Mouse (Mus musculus) kidney, postnatal 0 days (tissue): ENCODE results near the gene Hcar1. TPM values are rescaled to one million over a fixed set of nuclear protein-coding genes. Genes with fewer than 3 reads are reported as not detected.
A peak's percentile ranks its signal among the peaks of the same experiment; 100 is the strongest.

Experiments used
- ATAC-seq: fragments of 200-750 bp; cut with Nextera tagmentation; replicated peaks from 2 replicates; pipeline ENCODE4 v1.8.0; 2017; ENCODE audit warnings: low read depth, moderate number of reproducible peaks, moderate TSS enrichment, moderate library complexity; ENCODE audit not compliant: low FRiP score
- DNase-seq: peaks from one replicate; pipeline ENCODE4 v3.0.0-alpha.2; 2016; ENCODE audit warnings: low spot score
- H3K27ac ChIP-seq: fragments of 300-500 bp; sonication (generic); 2 replicates; pipeline ENCODE4 v1.5.1; 2014; ENCODE audit warnings: mild to moderate bottlenecking
- H3K27me3 ChIP-seq: fragments of 300-500 bp; sonication (generic); 2 replicates; pipeline ENCODE4 v1.6.1; 2014; ENCODE audit warnings: low read length, mixed read lengths; ENCODE audit not compliant: insufficient read depth
- H3K36me3 ChIP-seq: fragments of 300-500 bp; sonication (generic); 2 replicates; pipeline ENCODE4 v1.6.1; 2014; ENCODE audit warnings: low read length, mixed read lengths; ENCODE audit not compliant: insufficient read depth
- H3K4me1 ChIP-seq: fragments of 300-500 bp; sonication (generic); replicated peaks from 2 replicates; pipeline ENCODE4 v1.6.1; 2014; ENCODE audit warnings: antibody characterized with exemption, low read length, mixed read lengths; ENCODE audit not compliant: insufficient read depth
- H3K4me2 ChIP-seq: fragments of 300-500 bp; sonication (generic); 2 replicates; pipeline ENCODE4 v1.6.1; 2014; ENCODE audit warnings: mild to moderate bottlenecking, low read length, moderate library complexity, mixed read lengths
- H3K4me3 ChIP-seq: fragments of 300-500 bp; sonication (generic); replicated peaks from 2 replicates; pipeline ENCODE4 v1.5.1; 2014; ENCODE audit warnings: low read depth, low read length
- H3K9ac ChIP-seq: fragments of 300-500 bp; sonication (generic); 2 replicates; pipeline ENCODE4 v1.6.1; 2014; ENCODE audit warnings: low read depth, low read length
- H3K9me3 ChIP-seq: fragments of 300-500 bp; sonication (generic); replicated peaks from 2 replicates; pipeline ENCODE4 v1.6.1; 2016; ENCODE audit warnings: low read length, inconsistent platforms, mixed read lengths
- CTCF ChIP-seq: IDR thresholded peaks from 2 replicates; pipeline ENCODE4 v1.5.1; 2016; ENCODE audit warnings: antibody characterized with exemption, low read depth, mild to moderate bottlenecking, moderate library complexity
- WGBS: fragments of 180-500 bp; shearing (Covaris S2); extraction: QIAGEN DNeasy Blood & Tissue Kit; methylation state at CpG from one replicate; pipeline ENCODE4 v1.1.7; 2014; 5-methylcytosine and 5-hydroxymethylcytosine counted together
- polyA plus RNA-seq: library from polyadenylated mRNA; unstranded; fragments of >200 nt; fragmentation: Nextera tagmentation; extraction: Ambion mirVana; gene quantifications from 2 replicates; pipeline ENCODE4 v1.2.1, GENCODE M21; 2015

Gene Hcar1
- polyA plus RNA-seq, 1 experiment from 2014 or later: 3.6 TPM

DNA sequence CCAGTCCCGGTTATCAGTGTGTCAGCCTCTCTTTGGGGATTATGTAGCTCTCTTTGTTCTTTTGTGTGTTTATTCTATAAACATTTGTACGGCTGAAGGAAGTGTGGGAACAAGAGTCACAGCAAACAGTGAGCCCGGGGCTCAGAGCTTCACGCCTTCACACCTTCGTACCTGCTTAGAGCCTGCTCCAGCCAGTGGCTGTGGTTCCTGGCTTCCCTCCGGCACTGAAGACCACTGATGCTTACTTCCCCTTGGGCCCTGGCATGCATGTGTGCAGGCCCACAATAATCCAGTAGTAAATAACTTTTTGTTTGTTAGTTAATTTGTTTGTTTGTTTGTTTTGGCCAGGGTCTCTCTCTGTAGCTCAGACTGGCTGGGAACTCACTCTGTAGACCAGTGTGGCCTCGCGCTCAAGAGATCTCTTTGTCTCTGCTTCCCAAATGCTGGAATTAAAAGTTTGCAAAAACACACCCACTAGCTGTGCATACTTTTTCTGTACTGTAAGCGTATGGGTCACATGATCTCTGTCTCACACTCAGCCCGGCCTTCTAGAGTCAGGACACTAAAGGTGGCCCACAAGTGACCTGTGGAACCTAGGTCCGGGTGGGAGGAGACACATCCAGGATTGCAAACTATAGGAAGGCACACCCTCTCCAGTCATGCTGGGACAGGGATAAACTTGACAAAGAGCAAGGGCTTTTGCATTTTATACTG, 37.4 kb downstream of the Hcar1 start:
- 51% methylated on average over 11 of the region's 11 CpGs for WGBS
- no peaks in the 10 kb centered on the region for H3K36me3 ChIP-seq
- 0 out of 2 replicates have a peak, but pooled peaks cover 3% of the 10 kb centered on the region for H3K4me1 ChIP-seq
- no peaks in the 10 kb centered on the region for H3K9me3 ChIP-seq
- no peak for ATAC-seq
- no peak for TF ChIP-seq CTCF
- no peaks in the 10 kb centered on the region for H3K27me3 ChIP-seq
- H3K4me3 ChIP-seq: no peak overlapping the region
- no peak for DNase-seq
- no peak overlapping the region for H3K27ac ChIP-seq
- no peak overlapping the region for H3K4me2 ChIP-seq
- H3K9ac ChIP-seq: no peak overlapping the region

GRCm38 (mm10) chr5:123837371-123837770, 42.4 kb downstream of the Hcar1 start:
- no peaks in the 10 kb centered on the region for H3K36me3 ChIP-seq
- no peak for TF ChIP-seq CTCF
- H3K4me3 ChIP-seq: no peak overlapping the region
- peak overlapping the region; percentile 31; the same call in 1 of the 2 replicates for H3K27ac ChIP-seq
- H3K27me3 ChIP-seq: no peaks in the 10 kb centered on the region
- ATAC-seq: no peak
- 39% methylated on average over 4 of the region's 4 CpGs for WGBS
- DNase-seq: no peak
- H3K4me1 ChIP-seq: 0 out of 2 replicates have a peak, but pooled peaks cover 3% of the 10 kb centered on the region
- H3K9me3 ChIP-seq: no peaks in the 10 kb centered on the region
- H3K4me2 ChIP-seq: no peak overlapping the region
- H3K9ac ChIP-seq: no peak overlapping the region

DNA sequence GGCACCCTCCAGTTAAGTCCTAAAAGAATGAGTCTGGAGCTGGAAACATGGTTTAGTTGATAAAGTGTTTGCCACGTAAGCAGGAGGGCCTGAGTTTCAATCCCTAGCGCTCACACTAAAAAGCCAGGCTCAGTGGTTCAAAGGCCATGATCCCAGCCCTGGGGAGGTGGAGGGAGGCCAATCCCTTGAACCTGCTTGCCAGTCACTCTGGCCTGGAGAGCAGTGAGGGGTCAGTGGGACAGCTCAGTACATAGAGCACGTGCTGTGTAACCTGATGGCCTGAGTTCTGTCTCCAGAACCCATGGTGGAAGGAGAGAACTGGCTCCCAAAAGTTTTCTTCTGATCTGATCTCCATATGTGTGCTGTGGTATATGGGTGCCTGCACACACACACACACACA, 45.0 kb downstream of the Hcar1 start:
- no peaks in the 10 kb centered on the region for H3K9me3 ChIP-seq
- ATAC-seq: no peak
- TF ChIP-seq CTCF: no peak
- H3K36me3 ChIP-seq: no peaks in the 10 kb centered on the region
- H3K27ac ChIP-seq: no peak overlapping the region
- 76% methylated on average over 3 of the region's 3 CpGs for WGBS
- no peak overlapping the region for H3K4me2 ChIP-seq
- no peak for DNase-seq
- no peak overlapping the region for H3K9ac ChIP-seq
- no peaks in the 10 kb centered on the region for H3K4me1 ChIP-seq
- no peaks in the 10 kb centered on the region for H3K27me3 ChIP-seq
- H3K4me3 ChIP-seq: no peak overlapping the region

- no peak overlapping the region for H3K27ac ChIP-seq
- no peak overlapping the region for H3K4me3 ChIP-seq
These were observed 47.5 kb downstream of the Hcar1 start for GRCm38 (mm10) chr5:123832309-123832708.

DNA sequence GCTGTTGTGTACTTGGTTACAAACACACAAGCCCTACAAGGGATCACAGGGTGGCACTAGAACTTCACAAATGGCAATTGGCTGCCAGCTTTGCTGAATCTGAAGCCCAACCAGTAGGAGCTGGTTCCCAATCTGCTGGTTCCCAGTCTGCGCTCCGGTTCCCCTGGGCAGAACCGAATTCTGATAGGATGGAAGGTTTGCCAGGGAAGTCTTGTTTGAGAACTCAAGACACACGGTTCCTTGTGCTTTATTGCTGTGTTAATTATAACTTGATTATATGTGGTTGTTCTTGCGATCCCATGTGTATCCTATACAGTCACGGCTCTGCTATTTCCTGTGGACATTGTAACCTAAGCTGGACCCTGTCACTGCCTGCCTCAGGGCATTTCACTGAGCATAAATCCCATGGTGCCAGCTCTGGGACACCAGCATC, 52.1 kb downstream of the Hcar1 start:
- peak overlapping the region; percentile 15; the same call in 1 of the 2 replicates for H3K4me2 ChIP-seq
- DNase-seq: peak; percentile 80
- H3K9ac ChIP-seq: 0 out of 2 replicates have a peak overlapping the region, but pooled peaks have one; percentile 8

More at GRCm38 (mm10) chr5:123832309-123832708, 47.5 kb downstream of the Hcar1 start:
- H3K4me1 ChIP-seq: peaks cover 4% of the 10 kb centered on the region; the same call in 1 of the 2 replicates
- H3K36me3 ChIP-seq: no peaks in the 10 kb centered on the region
- H3K9me3 ChIP-seq: no peaks in the 10 kb centered on the region
- TF ChIP-seq CTCF: no peak
- WGBS: 89% methylated on average over 7 of the region's 7 CpGs
- no peak overlapping the region for H3K9ac ChIP-seq
- no peaks in the 10 kb centered on the region for H3K27me3 ChIP-seq
- DNase-seq (no peak), ATAC-seq (no peak)
- no peak overlapping the region for H3K4me2 ChIP-seq

More for the DNA sequence above, 52.1 kb downstream of the Hcar1 start:
- Histone ChIP-seq H3K27me3 (no peaks in the 10 kb centered on the region), H3K27ac (peak overlapping the region; percentile 31; the same call in 1 of the 2 replicates), H3K4me1 (peaks cover 4% of the 10 kb centered on the region; the same call in 1 of the 2 replicates), H3K36me3 (no peaks in the 10 kb centered on the region), H3K9me3 (no peaks in the 10 kb centered on the region), H3K4me3 (no peak overlapping the region)
- WGBS: 19% methylated on average over 6 of the region's 6 CpGs
- TF ChIP-seq CTCF: peak; percentile 69
- ATAC-seq: peak; percentile 68; the same call in 1 of the 2 replicates

Other genes starting within 250 kb of the Hcar1 start
- gene Clip1, start 195.4 kb downstream of the Hcar1 start, polyA plus RNA-seq: 21.6 and 26.8 TPM in 2 replicates
- 59.1 and 63.8 TPM in 2 replicates for gene Zcchc8, start 158.9 kb downstream of the Hcar1 start, polyA plus RNA-seq
- gene Rsrc2, start 130.6 kb downstream of the Hcar1 start, polyA plus RNA-seq: 117 and 120 TPM in 2 replicates
- 9.4 and 10.7 TPM in 2 replicates for gene Kntc1, start 130.3 kb downstream of the Hcar1 start, polyA plus RNA-seq
- 0.15 TPM in 1 of 2 replicates, not detected in the other for gene Hcar2, start 14.5 kb downstream of the Hcar1 start, polyA plus RNA-seq
- 128 and 133 TPM in 2 replicates for gene Denr, start 27.2 kb upstream of the Hcar1 start, polyA plus RNA-seq
- 1.0 and 1.6 TPM in 2 replicates for gene Gm43518, start 47.4 kb upstream of the Hcar1 start, polyA plus RNA-seq
- 6.4 and 7.1 TPM in 2 replicates for gene Ccdc62, start 50.7 kb upstream of the Hcar1 start, polyA plus RNA-seq
- gene Hip1r, start 93.6 kb upstream of the Hcar1 start, polyA plus RNA-seq: 24.8 and 28.4 TPM in 2 replicates
- 30.7 and 31.7 TPM in 2 replicates for gene Vps37b, start 152.2 kb upstream of the Hcar1 start, polyA plus RNA-seq
- 3.3 TPM in 2 replicates for gene Abcb9, start 215.8 kb upstream of the Hcar1 start, polyA plus RNA-seq
- 30.3 and 31.6 TPM in 2 replicates for gene Ogfod2, start 232.3 kb upstream of the Hcar1 start, polyA plus RNA-seq
- gene Arl6ip4, start 236.1 kb upstream of the Hcar1 start, polyA plus RNA-seq: 103 TPM in 2 replicates